Mouse (Mus musculus) testis, adult 2 months (tissue): ENCODE measurements around the gene Gm49395.

Source experiments
- CTCF ChIP-seq: fragments of 200-500 bp; IDR thresholded peaks from 2 replicates; pipeline ENCODE4 v1.5.1; 2012; ENCODE audit warnings: low read depth, mild to moderate bottlenecking, inconsistent platforms, low read length, moderate library complexity; ENCODE audit not compliant: control insufficient read depth, insufficient read depth, insufficient replicate concordance
- POLR2A ChIP-seq: fragments of 200-500 bp; IDR thresholded peaks from 2 replicates; pipeline ENCODE4 v1.6.1; 2012; ENCODE audit warnings: low read depth, mild to moderate bottlenecking, inconsistent platforms, low read length, moderate library complexity; ENCODE audit not compliant: control insufficient read depth

DNA sequence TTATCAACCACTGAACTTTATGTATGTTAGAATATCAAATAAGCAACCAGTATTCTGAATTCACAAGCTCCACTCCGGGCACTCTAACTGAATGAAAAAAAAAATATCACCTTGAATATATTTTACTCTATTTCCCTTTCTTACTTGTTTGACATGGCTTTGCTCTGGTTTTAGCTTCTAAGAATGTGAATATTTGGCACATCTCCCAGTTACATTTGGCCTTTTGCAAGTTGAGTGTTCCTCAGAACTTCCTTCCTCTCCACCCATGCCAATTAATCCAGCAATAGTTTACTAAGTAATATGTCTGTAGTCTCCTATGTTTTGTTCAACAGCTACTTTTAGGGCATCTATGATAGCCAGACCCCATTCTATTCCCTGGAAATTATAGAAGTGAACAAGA is 48.9 kb upstream of the Gm49395 start:
- TF ChIP-seq CTCF (no peak), POLR2A (no peak)
